Mouse (Mus musculus): Measurements from ENCODE around the gene Shisa5. TPM values are rescaled to one million over a fixed set of nuclear protein-coding genes. Genes with fewer than 3 reads are reported as not detected.

Shisa5 gene
- polyA plus RNA-seq, 1 experiment from 2014 or later = 76.3 TPM

DNA sequence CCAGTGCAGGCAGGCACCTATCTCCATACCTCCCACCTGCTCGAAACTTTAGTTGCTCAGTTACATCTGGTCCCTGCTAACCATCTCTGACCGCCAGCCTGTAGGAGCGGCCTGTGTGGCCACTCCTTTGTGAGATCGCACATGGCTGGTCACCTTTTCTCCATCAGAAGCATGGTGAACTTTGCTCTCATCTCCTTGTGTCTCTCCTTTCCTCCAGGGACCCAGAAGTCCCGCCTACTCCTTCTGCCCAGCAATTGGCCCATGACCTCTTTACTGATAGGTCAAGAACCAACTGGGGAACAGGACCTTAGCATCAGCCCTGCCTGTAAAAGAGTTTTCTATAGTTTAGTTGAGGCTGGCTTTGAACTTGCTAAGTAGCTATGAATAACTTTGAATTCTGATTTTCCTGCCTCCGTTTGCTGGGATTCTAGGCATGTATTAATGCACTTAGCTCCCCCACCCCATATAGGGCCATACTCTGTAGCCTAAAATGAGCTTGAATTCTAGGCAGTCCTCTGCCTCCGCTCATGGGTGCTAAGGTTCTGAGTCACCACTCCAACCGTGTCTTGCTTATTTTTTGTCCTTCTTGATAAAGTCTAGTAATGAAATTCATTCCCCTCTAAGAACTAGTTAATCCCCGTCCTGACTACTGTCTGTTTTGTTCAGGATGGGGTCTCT, 11.8 kb downstream of the Shisa5 start:
- Histone ChIP-seq H3K36me3 (no peaks in the 10 kb centered on the region), H3K27ac (replicated peaks) (no peak overlapping the region), H3K4me1 (replicated peaks) (peaks cover 5% of the 10 kb centered on the region), H3K9ac (no peak overlapping the region), H3K27me3 (no peaks in the 10 kb centered on the region), H3K9me3 (no peaks in the 10 kb centered on the region), H3K4me2 (no peak overlapping the region), H3K4me3 (no peak overlapping the region)
- whole genome bisulfite sequencing = 85% methylated on average over 9 of the region's 9 CpGs
- ATAC-seq (ENCODE audit: low FRiP score, low read depth) = no peak

DNA sequence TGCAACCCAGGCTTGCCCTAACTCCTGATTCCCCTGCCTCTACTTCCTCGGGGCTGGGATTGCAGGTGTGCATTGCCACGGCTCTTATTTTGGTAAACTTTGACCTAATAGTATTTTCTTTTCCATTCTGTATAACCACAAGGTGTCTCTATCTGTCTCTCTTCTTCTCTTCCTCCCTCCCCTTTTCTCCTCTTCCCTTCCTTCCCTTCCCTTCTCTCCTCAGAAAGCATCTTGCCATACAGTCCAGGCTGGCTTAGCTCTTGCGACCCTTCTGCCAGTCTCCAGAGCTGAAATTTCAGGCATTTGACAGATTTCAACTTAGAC, 12.3 kb downstream of the Shisa5 start:
- Histone ChIP-seq H3K9ac (no peak overlapping the region), H3K4me2 (no peak overlapping the region), H3K4me3 (no peak overlapping the region), H3K27me3 (no peaks in the 10 kb centered on the region), H3K36me3 (no peaks in the 10 kb centered on the region), H3K9me3 (no peaks in the 10 kb centered on the region), H3K27ac (replicated peaks) (no peak overlapping the region), H3K4me1 (replicated peaks) (peaks cover 10% of the 10 kb centered on the region)
- ATAC-seq (ENCODE audit: low FRiP score, low read depth) = no peak
- 84% methylated on average over 3 of the region's 3 CpGs for WGBS

DNA sequence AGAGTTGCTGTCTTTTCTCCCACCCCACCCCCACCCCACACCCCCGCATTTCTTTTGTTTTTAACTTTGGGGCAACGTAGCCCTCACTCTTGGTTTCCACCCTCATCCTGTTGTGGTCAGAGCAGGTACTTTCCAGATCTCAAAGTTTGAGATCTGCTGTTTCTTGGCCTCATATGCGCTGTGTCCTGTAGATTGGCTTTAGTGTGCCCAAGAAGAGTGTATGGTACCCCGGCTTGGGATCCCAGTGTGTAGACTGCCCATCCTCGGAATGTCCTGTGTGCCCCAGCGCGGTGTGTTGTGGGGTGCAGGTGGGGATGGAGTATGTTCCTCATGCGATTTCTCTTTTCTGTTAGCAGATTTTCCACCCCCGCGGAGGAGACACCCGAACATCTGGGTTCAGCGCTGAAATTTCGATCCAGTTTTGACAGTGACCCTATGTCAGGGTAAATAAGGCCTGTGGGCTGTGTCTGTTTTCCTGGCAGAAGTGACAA, 12.7 kb downstream of the Shisa5 start:
- no peak overlapping the region for H3K27ac ChIP-seq (replicated peaks)
- no peaks in the 10 kb centered on the region for H3K9me3 ChIP-seq
- WGBS = 93% methylated on average over 13 of the region's 13 CpGs
- ATAC-seq (ENCODE audit: low FRiP score, low read depth) = no peak
- no peak overlapping the region for H3K4me3 ChIP-seq
- no peak overlapping the region for H3K4me2 ChIP-seq
- H3K9ac ChIP-seq = no peak overlapping the region
- H3K36me3 ChIP-seq = no peaks in the 10 kb centered on the region
- no peaks in the 10 kb centered on the region for H3K27me3 ChIP-seq
- peaks cover 10% of the 10 kb centered on the region for H3K4me1 ChIP-seq (replicated peaks)

DNA sequence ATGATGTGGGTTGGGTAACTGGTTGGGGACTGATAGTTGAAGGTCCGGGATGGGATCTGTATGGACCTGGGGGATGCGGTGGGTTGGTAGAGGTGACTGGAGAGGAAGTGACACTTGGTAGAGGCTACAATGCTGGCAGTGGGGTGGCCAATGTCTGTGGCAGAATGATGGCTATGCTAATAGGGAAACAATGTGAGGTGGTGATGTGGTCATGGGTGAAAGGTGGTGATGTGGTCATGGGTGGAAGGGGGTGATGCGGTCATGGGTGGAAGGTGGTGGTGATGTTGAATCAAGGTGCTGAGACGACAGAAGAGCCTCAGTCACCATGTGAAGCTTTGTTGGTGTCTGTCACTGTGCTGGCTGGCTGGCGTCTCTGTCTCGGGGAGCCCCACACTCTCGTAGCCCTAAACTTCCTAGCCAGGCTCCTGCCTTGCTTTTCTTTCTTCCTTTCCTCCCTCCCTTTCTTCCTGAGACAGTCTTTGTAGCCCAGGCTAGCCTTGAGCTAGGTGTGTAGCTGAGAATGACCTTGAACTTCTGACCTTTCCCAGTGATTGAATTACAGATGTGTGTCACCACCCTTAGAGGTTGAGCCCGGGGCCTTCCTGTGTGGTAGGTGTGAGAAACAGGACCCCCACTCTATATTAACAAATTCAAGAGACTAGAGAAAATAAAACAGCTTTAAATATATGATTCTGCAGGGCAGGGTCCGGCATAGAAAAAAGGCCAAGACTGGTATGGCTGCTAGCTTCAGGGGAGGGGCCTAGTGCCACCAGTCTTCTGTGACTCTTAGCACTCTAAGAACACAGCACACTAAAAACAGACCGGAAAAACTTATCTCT, 13.5 kb downstream of the Shisa5 start:
- Histone ChIP-seq H3K27ac (replicated peaks) (no peak overlapping the region), H3K4me1 (replicated peaks) (peaks cover 13% of the 10 kb centered on the region), H3K27me3 (no peaks in the 10 kb centered on the region), H3K4me2 (no peak overlapping the region), H3K9me3 (no peaks in the 10 kb centered on the region), H3K9ac (no peak overlapping the region), H3K36me3 (peaks cover 6% of the 10 kb centered on the region), H3K4me3 (no peak overlapping the region)
- WGBS = 95% methylated on average over 10 of the region's 10 CpGs
- ATAC-seq (ENCODE audit: low FRiP score, low read depth) = no peak

DNA sequence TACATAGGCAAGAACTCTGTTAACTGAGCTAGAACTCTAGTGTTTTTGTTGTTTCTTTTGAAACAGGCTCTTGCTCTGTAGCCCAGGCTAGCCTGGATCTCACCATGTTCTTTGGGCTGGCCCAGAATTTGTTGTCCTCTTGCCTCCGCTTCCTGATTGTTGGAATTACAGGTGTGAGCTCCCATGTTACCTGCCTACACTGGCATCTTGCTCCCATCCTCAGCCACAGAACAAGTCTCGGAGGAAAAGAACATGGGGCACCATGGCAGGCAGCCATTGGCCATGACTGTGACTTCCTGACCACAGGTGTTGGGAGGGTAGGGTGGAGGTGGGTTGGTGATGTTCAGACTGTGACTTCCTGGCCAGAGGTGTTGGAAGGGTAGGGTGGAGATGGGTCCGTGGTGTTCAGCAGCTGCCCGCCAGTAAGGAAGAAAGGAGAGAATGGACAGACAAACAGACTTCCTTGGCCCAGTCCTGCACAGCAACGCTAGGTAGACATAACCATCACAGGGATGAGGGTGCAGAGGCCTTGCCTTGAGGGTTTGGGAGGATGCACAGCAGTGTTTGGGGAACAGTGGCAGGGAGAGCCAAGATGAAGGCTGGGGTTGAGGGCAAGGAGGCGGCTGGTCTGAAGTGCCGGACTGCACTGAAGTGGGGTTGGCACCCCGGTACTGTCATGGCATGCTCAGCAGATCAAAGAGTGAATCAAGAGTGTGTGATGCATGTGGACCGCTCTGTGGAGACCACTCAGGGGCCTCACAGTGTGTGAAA, 14.3 kb downstream of the Shisa5 start:
- Histone ChIP-seq H3K4me2 (no peak overlapping the region), H3K9ac (no peak overlapping the region), H3K27ac (replicated peaks) (no peak overlapping the region), H3K36me3 (peaks cover 14% of the 10 kb centered on the region), H3K4me3 (no peak overlapping the region), H3K4me1 (replicated peaks) (peaks cover 13% of the 10 kb centered on the region), H3K9me3 (no peaks in the 10 kb centered on the region), H3K27me3 (no peaks in the 10 kb centered on the region)
- WGBS = 90% methylated on average over 9 of the region's 9 CpGs
- no peak for ATAC-seq (ENCODE audit: low FRiP score, low read depth)

DNA sequence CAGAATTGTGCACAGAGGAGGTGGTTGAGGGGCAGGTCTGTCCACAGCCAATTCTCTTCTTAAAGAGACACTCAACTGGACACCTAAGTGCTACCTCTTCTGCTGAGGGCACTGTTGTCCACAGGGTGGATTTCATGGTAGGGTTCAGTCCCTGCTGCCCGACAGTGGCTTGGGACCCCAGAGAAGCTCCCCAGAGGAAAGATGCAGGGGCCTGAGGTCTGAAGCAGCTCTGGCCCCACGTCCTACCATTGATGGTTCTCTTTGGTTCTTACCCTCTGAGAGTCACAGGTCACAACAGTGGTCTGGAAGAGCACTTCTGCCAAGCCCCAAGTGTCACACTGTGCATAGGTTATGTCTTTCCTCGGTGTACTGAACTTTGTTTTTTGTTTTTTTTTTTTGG, 15.0 kb downstream of the Shisa5 start:
- 81% methylated on average over 3 of the region's 3 CpGs for WGBS
- no peaks in the 10 kb centered on the region for H3K27me3 ChIP-seq
- no peak for ATAC-seq (ENCODE audit: low FRiP score, low read depth)
- H3K9ac ChIP-seq = no peak overlapping the region
- H3K4me3 ChIP-seq = no peak overlapping the region
- no peak overlapping the region for H3K27ac ChIP-seq (replicated peaks)
- H3K4me1 ChIP-seq (replicated peaks) = peaks cover 13% of the 10 kb centered on the region
- no peak overlapping the region for H3K4me2 ChIP-seq
- H3K9me3 ChIP-seq = no peaks in the 10 kb centered on the region
- peaks cover 20% of the 10 kb centered on the region for H3K36me3 ChIP-seq

DNA sequence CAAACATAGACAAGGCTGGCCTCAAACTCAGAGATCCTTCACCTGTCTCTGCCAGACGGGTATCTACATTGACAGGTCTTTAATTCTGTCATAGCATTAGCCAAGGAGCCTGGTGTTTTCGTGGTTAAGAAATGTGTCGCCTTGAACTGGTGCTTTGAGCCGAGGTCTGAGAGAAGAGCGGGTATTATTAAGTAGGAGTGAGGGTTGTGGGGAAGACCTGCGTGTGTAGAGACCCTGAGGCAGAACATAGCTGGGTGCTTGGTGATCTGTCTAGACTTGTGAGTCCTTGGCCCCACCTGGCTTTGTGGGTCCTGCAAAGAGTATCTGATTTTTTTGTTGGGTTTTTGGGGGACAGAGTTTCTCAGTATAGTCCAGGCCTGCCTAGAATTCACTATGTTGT, 15.5 kb downstream of the Shisa5 start:
- no peak for ATAC-seq (ENCODE audit: low FRiP score, low read depth)
- Histone ChIP-seq H3K4me3 (no peak overlapping the region), H3K36me3 (peaks cover 20% of the 10 kb centered on the region), H3K9me3 (no peaks in the 10 kb centered on the region), H3K4me1 (replicated peaks) (peaks cover 18% of the 10 kb centered on the region), H3K27ac (replicated peaks) (no peak overlapping the region), H3K4me2 (no peak overlapping the region), H3K27me3 (no peaks in the 10 kb centered on the region), H3K9ac (no peak overlapping the region)
- WGBS = 85% methylated on average over 6 of the region's 6 CpGs

DNA sequence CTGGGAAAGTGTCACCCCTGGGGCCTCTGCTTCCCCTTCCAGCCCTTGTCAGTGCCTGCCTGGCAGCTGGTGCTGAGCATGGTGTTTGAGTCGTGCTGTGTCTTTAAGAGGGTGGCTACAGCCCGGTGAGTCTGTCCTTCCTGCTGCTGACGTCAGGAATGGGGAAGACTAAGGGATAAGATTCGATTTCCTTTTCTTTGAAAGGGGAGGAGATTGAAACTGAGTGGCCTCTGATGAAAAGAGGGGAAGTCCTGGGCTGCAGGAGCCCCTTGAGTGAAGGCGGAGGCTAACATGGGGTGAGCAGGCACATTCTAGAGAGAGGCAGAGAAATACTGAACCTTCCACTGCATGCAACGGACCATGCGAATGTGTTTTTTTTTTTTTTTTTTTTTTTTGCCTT, 16.3 kb downstream of the Shisa5 start:
- 11% methylated on average over 7 of the region's 7 CpGs for WGBS
- H3K4me1 ChIP-seq (replicated peaks) = peaks cover 26% of the 10 kb centered on the region
- peak overlapping the region; percentile 49; the same call in 1 of the 2 replicates for H3K9ac ChIP-seq
- no peaks in the 10 kb centered on the region for H3K9me3 ChIP-seq
- peak; percentile 86 for ATAC-seq (ENCODE audit: low FRiP score, low read depth)
- H3K27me3 ChIP-seq = no peaks in the 10 kb centered on the region
- H3K4me3 ChIP-seq = peak overlapping the region; percentile 33
- peak overlapping the region; percentile 47 for H3K27ac ChIP-seq (replicated peaks)
- H3K4me2 ChIP-seq = peak overlapping the region; percentile 56
- peaks cover 20% of the 10 kb centered on the region for H3K36me3 ChIP-seq

DNA sequence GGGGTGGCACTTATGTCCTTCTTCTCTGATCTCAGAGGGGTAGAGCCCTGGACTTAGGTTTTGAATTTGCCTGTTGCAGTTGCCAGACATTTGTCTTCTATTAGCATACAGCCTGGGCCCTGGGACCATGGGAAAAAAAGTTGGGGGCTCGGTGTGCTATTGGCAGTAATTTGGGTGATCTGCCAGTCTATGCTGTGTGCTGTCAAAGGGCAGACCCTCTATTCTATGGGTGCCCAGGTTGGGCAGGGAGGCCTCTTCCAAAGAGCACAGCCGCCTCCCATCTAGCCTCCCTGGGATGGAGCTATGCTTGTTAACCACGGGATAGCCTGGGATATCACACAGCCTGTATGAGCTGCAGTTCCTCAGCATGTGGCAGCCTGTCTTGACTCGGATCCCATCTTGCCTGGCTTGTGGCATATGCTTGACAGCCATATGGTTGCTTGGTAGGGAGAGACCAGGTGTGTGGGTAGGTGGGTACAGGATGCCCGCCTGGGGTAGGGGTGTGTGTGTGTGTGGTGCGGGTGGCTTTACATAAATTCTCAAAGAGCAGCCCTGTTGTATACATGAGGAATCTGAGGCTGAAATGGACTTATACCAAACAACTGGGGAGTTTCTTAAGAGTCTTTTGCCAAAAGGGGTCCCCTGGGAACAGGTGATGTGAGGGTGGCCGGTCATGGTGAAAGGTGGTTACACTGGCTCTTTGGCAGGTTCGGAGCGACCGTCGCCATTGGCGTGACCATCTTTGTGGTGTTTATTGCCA, 17.1 kb downstream of the Shisa5 start:
- Histone ChIP-seq H3K4me1 (replicated peaks) (peaks cover 28% of the 10 kb centered on the region), H3K4me3 (peak overlapping the region; percentile 33), H3K36me3 (peaks cover 25% of the 10 kb centered on the region), H3K9ac (peak overlapping the region; percentile 49), H3K9me3 (no peaks in the 10 kb centered on the region), H3K27me3 (no peaks in the 10 kb centered on the region), H3K27ac (replicated peaks) (peak overlapping the region; percentile 47), H3K4me2 (peak overlapping the region; percentile 56)
- ATAC-seq (ENCODE audit: low FRiP score, low read depth) = no peak
- WGBS = 92% methylated on average over 12 of the region's 12 CpGs

DNA sequence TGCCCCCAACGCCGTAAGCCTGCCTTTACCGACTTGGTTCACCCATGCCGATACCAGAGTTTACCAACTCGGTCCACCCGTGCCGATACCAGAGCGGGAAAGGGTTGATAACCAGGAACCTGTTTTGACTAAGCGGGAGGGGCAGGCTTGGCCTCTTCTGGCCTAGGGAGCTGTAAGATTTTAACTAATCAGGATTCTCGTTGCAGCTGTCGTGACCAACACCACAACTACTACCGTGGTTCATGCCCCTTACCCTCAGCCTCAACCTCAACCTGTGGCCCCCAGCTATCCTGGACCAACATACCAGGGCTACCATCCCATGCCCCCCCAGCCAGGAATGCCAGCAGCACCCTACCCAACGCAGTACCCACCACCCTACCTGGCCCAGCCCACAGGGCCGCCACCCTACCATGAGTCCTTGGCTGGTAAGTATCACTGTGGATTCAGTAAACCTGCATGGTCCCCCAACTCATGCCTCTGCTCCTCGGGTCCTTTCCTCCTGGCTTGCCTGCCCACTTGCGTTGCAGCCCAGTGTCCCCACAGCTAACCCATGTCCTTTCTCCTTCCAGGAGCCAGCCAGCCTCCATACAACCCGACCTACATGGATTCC, 17.8 kb downstream of the Shisa5 start:
- ATAC-seq (ENCODE audit: low FRiP score, low read depth) = no peak
- H3K4me3 ChIP-seq = no peak overlapping the region
- WGBS = 95% methylated on average over 17 of the region's 17 CpGs
- no peaks in the 10 kb centered on the region for H3K9me3 ChIP-seq
- H3K27ac ChIP-seq (replicated peaks) = no peak overlapping the region
- no peaks in the 10 kb centered on the region for H3K27me3 ChIP-seq
- H3K4me2 ChIP-seq = no peak overlapping the region
- H3K9ac ChIP-seq = no peak overlapping the region
- peaks cover 28% of the 10 kb centered on the region for H3K4me1 ChIP-seq (replicated peaks)
- H3K36me3 ChIP-seq = peaks cover 30% of the 10 kb centered on the region

DNA sequence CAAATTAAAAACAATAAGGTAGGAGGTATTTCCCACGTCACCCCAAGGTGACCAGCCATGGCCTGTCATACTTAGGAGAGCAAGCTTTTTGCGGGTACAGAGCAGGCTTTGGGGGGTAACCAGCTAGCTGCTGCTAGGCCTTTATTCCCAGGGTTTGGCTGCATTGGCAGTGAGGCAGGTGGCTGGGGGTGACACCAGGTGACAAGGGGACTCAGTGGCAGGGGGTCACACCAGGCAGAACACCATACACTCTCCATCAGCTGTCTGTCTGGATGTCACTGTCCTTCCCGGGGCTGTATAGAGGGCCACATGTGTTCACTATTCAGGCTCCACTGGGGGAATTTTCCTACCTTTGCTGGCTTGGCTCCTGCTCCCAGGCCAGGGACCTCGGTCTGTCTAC, 18.6 kb downstream of the Shisa5 start:
- WGBS = 86% methylated on average over 4 of the region's 4 CpGs
- H3K4me2 ChIP-seq = no peak overlapping the region
- no peak for ATAC-seq (ENCODE audit: low FRiP score, low read depth)
- no peaks in the 10 kb centered on the region for H3K27me3 ChIP-seq
- no peak overlapping the region for H3K4me3 ChIP-seq
- no peaks in the 10 kb centered on the region for H3K9me3 ChIP-seq
- no peak overlapping the region for H3K9ac ChIP-seq
- H3K4me1 ChIP-seq (replicated peaks) = peaks cover 28% of the 10 kb centered on the region
- H3K36me3 ChIP-seq = peaks cover 30% of the 10 kb centered on the region
- H3K27ac ChIP-seq (replicated peaks) = no peak overlapping the region
